Mouse (Mus musculus) ES-E14 (cell line): ENCODE results near the gene 2610528J11Rik.

Experiments used
- CHD2 ChIP-seq: IDR thresholded peaks from 2 replicates; pipeline ENCODE4 v1.6.1; 2014; ENCODE audit warnings: mild to moderate bottlenecking, low read depth, low read length, inconsistent platforms
- HCFC1 ChIP-seq: IDR thresholded peaks from 2 replicates; pipeline ENCODE4 v1.6.1; 2012; ENCODE audit warnings: low read length, inconsistent platforms, borderline replicate concordance; ENCODE audit not compliant: insufficient read depth
- MAFK ChIP-seq: IDR thresholded peaks from 2 replicates; pipeline ENCODE4 v1.6.1; 2014; ENCODE audit warnings: mild to moderate bottlenecking, low read depth, low read length, inconsistent platforms; ENCODE audit not compliant: insufficient read depth
- ZC3H11A ChIP-seq: IDR thresholded peaks from 2 replicates; pipeline ENCODE4 v1.6.1; 2012; ENCODE audit warnings: low read depth, mild to moderate bottlenecking, inconsistent platforms, low read length, borderline replicate concordance

- TF ChIP-seq MAFK, result no peak
- no peak for TF ChIP-seq CHD2
- TF ChIP-seq HCFC1, result no peak
- no peak for TF ChIP-seq ZC3H11A
Observed at GRCm38 (mm10) chr4:118505551-118505950, 21.2 kb upstream of the 2610528J11Rik start.
